Mouse (Mus musculus) mature B cell (primary cell): ENCODE measurements around the gene Zfp36l2.

Source experiments
- in situ Hi-C: fragments of 300-500 bp; cut with MboI; formaldehyde crosslinking; loops from 2 replicates; pipeline ENCODE4 v1.14.3; 2019

Zfp36l2 gene

GRCm38 (mm10) chr17:84179026-84179972, 8.4 kb downstream of the Zfp36l2 start:
- in situ Hi-C loops = no loop called here

DNA sequence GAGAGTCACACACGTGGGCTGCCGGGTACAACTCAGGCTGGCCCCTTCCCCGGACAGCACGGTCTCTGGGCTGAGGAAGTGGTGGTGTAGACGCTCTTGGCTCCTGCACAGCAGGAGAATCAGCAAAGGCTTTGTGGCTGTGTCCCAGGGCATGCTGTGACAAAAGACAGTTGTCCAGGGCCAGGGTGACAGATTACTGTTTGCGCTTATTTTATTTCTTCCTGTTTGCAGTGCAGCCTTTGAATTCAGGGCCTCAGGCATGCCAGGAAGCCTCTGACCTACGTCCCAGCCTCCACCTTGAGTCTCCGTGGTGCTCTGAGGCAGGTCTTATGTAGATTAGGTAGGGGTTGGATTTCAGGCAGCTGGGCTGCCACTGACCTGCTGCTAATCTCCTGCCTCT, 10.3 kb downstream of the Zfp36l2 start:
- in situ Hi-C loops = no loop called here

DNA sequence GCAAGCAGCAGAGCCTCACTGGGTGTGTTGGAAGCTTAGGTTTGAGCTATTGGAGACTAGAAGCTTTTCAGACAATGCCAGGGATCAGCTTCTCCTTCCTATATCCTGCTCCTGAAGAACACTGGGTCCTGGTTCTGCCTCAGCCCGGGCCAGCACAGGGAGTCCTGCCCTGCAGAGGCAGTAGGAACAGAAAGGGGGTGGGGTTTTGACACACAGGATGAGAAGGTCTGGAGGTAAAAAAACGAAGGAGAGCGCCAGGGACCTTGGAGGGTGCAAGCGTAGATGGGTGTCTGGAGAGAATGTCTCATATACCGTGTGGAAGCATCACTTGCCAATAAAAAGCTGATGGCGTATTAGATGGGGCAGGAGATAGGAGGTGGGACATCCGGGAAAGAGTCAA, 11.3 kb downstream of the Zfp36l2 start:
- in situ Hi-C loops = no loop called here

GRCm38 (mm10) chr17:84175196-84175595, 12.6 kb downstream of the Zfp36l2 start:
- in situ Hi-C loops = no loop called here

- in situ Hi-C loops = no loop called here
These were observed 20.4 kb downstream of the Zfp36l2 start for GRCm38 (mm10) chr17:84167377-84167776.

DNA sequence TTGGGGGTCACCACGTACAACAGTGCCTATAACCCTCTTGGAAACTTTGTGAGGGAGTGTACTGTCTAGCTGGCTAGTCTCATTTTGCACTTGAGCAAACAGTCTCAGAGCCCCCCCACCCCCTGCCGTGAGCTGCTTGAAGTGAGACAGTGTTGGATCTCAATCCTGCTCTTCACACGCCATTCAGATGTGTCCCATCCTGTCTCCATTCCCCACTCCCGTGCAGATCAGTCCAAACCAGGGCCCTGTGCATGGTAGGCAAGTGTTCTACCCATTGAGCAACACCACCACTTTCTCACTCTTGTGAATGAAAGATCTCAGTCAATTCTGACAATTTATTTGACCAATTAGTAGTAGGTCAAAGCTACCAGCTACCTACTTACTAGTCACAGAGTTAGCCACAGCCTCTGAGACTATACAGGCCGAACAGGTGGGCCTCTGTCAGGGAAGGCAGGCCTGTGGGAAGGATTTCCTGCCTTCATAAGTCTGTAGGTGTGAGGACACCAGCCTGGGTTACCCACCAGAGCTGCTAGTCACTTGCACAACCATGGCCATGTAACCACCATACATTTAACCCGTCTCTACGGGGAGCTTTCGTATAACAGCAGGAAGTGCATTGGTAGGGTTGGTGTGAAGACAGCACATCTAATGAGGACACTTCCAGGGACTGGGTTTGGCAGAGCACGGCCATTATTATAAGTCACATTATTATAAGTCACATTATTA, 21.4 kb downstream of the Zfp36l2 start:
- in situ Hi-C loops = no loop called here

- in situ Hi-C loops = no loop called here
These were observed 22.0 kb downstream of the Zfp36l2 start for GRCm38 (mm10) chr17:84165735-84166134.

GRCm38 (mm10) chr17:84164146-84164545, 23.6 kb downstream of the Zfp36l2 start:
- in situ Hi-C loops = no loop called here

DNA sequence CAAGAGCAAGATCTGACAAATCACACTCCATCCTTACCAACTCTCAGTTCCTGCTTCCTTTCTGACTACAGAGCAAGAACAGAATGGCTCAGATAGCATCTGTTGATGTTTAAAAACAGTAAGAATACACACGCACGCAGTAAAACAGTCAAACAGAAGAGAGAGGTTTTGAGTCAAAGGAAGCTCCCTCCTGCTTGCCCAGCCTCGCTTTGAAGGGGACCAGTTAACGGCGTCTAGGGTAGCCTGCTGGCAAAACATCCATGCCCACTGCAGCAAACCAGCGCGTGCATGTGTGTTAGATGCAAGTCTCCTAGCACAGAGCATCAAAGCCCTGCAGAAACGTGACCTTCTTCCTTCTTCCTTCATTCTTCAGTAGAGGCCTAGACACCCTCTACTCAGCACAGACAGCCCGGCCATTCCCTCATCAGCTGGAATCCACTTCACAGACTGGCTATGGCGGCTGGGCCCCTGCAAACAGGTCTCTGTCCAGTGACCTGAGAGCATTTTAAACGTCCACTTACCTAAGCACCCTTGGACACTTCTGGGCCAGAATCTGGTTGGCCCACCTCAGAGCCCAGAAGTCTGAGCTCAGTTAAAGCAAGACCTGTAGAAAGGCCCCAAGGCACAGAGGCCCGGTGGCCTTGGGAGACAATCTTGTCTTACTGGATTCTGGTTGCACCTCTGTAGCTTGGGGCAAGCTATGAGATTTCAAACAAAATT, 24.5 kb downstream of the Zfp36l2 start:
- in situ Hi-C loops = no loop called here

DNA sequence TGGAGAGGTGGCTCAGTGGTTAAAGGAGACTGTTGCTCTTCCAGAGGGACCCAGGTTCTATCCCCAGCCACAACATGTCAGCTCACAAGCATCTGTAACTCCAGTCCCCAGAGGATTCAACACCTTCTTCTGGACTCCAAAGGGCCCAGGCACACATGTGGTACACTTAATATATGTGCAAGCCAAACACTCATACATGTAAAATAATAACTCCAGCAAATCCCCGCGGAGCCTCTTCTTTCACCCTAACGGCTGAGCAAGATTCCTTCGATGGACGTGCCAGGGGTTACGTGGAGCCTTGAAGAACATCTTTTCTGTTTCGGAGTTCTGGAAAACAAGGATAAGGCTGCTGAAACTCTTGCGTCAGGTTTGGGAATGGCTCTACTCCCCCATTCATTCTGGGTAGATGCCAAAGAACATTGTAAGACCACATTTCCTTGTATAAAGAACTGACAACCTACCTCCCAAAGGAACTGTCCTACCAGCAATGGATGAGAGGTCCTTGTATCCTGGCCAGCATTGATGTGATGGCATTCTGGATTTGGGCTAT, 25.5 kb downstream of the Zfp36l2 start:
- in situ Hi-C loops = no loop called here

- in situ Hi-C loops = no loop called here
These were observed 26.4 kb downstream of the Zfp36l2 start for GRCm38 (mm10) chr17:84161231-84161854.

- in situ Hi-C loops = no loop called here
These were observed 28.9 kb downstream of the Zfp36l2 start for GRCm38 (mm10) chr17:84158891-84159290.

DNA sequence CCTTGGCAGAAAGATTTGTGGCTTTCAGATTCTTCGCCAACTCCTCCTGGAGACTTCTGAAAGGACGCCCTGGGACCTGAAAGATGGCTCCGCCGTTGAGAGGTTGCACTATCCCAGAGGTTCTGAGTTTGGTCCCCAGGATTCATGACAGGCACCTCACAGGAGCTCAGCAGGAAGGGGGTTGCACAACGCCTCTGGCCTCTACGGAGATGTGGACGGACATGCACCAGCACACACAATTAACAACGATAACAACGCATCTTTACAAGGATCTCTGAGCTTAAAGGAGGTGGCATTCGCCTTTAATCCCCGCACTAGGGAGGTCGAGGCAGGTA, 29.3 kb downstream of the Zfp36l2 start:
- in situ Hi-C loops = no loop called here

GRCm38 (mm10) chr17:84157743-84158460, 29.8 kb downstream of the Zfp36l2 start:
- in situ Hi-C loops = no loop called here

GRCm38 (mm10) chr17:84156748-84157742, 30.7 kb downstream of the Zfp36l2 start:
- in situ Hi-C loops = no loop called here

- in situ Hi-C loops = no loop called here
These were observed 31.5 kb downstream of the Zfp36l2 start for GRCm38 (mm10) chr17:84156227-84156573.

- in situ Hi-C loops = no loop called here
These were observed 32.1 kb downstream of the Zfp36l2 start for GRCm38 (mm10) chr17:84155516-84156226.

- in situ Hi-C loops = no loop called here
These were observed 32.8 kb downstream of the Zfp36l2 start for GRCm38 (mm10) chr17:84155029-84155338.

- in situ Hi-C loops = no loop called here
These were observed 33.3 kb downstream of the Zfp36l2 start for GRCm38 (mm10) chr17:84154302-84155028.
